Mouse (Mus musculus) regulatory T cell (primary cell): ENCODE results near the gene Wt1.

ENCODE experiments used
- in situ Hi-C: fragments of 300-600 bp; cut with MboI, MseI; formaldehyde crosslinking; loops from one replicate; pipeline ENCODE4 v1.15.1; 2025; ENCODE audit warnings: high pct_unique_total_duplicates

Gene Wt1

GRCm38 (mm10) chr2:105126691-105127530, 582 bp downstream of the Wt1 start:
- in situ Hi-C loops, result no loop called here

- in situ Hi-C loops, result no loop called here
Observed at GRCm38 (mm10) chr2:105127531-105128480, 1.5 kb downstream of the Wt1 start.

DNA sequence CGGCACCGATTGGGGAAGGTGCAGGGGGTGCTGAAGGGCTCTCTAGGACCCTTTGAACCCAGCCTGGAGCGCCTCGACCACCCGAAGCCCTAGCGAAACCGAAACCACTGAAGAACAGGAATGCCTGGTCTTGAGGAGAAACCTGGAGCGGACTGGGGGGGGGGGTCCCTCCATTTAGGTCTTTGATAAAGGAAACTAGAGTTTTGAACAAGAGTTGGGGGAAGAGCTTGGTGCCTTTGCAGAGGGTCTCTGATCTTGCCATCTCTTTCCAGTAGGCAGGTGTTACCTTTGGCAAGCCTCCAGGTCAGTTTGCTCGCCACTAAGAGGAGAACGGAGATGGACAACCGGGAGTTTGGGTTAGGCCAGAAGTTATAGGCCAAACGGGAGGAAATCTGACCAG, 2.2 kb downstream of the Wt1 start:
- in situ Hi-C loops, result no loop called here

DNA sequence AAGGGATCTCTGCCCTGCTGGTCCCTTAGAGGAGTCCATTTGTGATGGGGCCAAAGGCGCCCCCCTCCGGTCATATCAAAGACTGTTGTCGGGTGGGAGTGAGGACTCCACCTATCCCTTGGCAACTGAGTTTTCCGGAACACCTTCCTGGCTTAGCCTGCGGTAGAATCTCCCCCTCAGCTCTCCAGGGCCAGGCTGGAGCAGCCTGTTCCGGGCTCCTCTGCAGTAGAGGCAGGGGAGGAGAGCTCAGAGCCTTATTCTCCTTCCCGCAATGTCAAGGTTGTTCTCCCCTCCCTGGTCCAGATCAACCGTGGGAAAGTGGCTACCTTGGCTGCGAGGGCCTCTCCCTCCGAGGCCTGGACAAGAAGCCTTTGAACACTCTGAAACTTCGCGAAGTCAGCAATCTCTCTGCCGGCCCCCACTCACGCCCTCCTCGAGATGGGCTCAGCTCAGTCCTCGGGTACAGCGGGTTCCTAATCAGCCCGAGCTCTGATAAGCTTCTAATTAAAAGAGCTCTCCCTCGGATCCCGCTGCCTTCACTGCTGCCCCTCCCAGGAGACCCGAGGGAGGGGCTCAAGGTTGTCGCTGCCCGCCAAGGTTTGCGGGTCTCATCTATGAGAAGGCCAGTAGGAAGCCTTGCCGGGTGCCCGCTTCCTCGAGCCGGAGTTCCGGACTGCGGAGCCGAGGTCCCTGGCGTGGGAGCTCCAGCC, 4.2 kb downstream of the Wt1 start:
- in situ Hi-C loops, result no loop called here

DNA sequence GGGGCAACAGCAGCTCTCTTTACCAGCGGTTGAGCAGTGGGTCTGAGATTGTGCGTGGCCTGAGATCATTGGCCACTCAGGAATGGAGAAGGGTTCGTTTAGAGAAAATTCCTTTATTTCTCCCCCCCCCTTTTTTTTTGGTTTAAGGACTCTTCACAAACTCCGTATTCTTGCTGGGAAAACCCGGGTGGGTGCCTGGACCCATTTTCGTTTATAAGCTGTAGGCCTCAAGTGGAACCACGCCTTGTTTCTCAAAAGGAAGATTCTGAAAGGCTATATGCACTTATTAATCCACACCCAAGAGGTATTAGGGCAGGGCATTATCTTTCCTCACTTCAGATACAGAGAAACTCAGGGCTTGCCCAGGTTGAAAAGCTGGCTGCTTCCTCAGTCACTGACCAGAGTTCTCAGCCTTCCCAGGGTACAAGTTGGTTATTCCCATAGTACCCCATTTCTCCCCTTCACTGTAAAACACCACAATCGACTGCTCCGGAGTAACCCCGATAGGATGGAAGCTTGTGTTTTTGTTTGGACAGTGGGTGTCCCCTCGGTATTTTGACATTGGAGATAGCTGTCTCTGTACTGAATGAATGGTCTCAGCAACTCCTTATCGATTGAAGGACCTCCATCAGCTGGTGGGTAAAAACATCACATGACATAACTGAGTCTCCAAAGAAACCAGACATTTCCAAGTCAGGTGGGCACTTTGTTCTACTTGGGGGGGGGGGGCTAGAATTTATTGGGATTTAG, 4.9 kb downstream of the Wt1 start:
- in situ Hi-C loops, result no loop called here

DNA sequence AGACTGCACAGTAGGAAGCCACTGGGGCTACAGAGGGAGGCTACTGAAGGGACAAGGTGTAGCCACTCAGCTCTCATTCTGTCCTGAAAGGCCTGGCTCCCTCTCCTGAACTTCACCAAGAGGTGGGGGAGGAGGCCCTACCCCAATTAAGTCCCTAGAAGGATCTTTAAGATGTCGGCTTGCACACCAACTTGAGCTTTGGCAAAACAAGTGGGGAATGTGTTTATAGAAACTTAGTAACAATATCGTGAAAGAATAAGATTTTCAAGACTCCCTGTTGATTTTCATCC, 5.4 kb downstream of the Wt1 start:
- in situ Hi-C loops, result no loop called here

- in situ Hi-C loops, result no loop called here
Observed at GRCm38 (mm10) chr2:105132300-105132699, 6.0 kb downstream of the Wt1 start.

- in situ Hi-C loops, result no loop called here
Observed at GRCm38 (mm10) chr2:105132933-105133795, 6.8 kb downstream of the Wt1 start.

- in situ Hi-C loops, result no loop called here
Observed at GRCm38 (mm10) chr2:105134296-105134695, 8.0 kb downstream of the Wt1 start.

DNA sequence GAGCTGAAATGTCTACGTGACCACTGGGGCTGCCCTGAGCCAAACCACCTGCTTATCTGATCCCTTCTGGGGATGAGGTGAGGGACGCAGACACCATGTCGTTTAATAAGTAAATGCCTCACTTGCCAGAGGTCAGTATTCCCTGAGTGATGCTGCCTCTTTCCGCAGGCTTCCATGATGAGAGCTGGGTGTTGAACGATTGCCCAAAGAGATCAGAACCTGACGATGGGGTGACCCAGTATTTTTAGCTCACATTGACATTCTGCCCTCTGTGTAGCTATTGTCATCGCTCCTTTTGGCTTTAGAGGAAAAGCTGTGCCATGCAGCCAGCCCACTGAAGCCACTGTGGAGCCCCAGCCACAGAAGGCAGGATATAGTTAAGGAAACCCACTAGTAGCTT, 13.1 kb downstream of the Wt1 start:
- in situ Hi-C loops, result no loop called here

- in situ Hi-C loops, result no loop called here
Observed at GRCm38 (mm10) chr2:105141371-105141770, 15.0 kb downstream of the Wt1 start.

- in situ Hi-C loops, result no loop called here
Observed at GRCm38 (mm10) chr2:105143731-105144130, 17.4 kb downstream of the Wt1 start.

DNA sequence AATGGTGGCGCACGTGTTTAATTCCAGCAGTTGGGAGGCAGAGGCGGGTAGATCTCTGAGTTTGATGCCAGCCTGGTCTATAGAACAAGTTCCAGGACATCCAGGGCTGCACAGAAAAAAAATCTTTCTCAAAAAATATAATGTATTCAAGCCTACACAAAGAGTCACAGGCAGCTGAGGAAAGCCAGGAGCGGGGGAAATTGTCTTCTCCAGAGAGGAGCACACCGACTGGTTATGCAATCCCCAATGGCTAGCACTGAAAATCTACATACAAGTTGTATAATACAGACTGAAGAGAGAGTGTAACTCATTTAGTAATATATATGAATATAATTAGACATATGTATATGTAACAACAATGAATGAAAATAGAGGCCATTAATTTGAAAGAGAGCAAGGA, 25.2 kb downstream of the Wt1 start:
- in situ Hi-C loops, result no loop called here

GRCm38 (mm10) chr2:105153046-105153445, 26.7 kb downstream of the Wt1 start:
- in situ Hi-C loops, result no loop called here

GRCm38 (mm10) chr2:105160949-105161348, 34.6 kb downstream of the Wt1 start:
- in situ Hi-C loops, result no loop called here

DNA sequence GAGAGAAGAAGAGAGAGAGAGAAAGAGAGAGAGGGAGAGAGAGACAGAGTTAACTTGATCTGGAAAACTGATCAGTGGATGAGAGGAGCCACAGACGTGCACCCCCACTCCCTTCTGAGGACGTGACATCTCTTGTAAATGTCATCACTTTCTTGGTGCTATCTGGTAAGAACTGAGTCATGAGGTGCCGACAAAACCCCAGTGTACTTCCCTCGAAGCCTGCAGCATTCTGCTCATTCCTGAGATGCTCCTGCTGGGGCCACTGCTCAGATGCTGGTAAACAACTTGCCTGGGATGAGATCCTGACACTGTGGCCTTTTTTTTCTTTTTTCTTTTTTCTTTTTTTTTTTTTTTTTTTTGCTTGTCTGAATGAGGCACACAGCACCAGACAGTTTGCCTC, 36.4 kb downstream of the Wt1 start:
- in situ Hi-C loops, result no loop called here

GRCm38 (mm10) chr2:105168137-105168536, 41.8 kb downstream of the Wt1 start:
- in situ Hi-C loops, result no loop called here

- in situ Hi-C loops, result no loop called here
Observed at GRCm38 (mm10) chr2:105174254-105174653, 47.9 kb downstream of the Wt1 start.

DNA sequence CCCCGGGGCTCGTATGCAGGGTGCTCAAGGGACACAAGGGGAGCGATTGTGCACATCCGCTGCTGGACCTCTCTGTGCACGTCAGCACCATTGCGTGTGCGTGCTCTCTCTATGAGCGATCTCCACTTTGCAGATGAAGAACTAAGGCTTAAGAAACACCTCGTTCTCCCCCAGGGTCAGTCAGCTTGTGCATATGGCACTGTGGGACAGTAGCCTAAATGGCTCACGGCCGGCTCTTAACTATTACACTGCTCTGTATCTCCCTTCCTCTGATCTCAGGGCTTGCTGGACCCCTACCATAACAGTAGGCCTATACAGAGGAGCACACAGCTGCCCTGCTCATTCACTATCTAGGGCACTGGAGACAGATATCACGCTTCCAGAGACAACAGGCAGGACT, 52.5 kb downstream of the Wt1 start:
- in situ Hi-C loops, result no loop called here

- in situ Hi-C loops, result no loop called here
Observed at GRCm38 (mm10) chr2:105182501-105182900, 56.2 kb downstream of the Wt1 start.

DNA sequence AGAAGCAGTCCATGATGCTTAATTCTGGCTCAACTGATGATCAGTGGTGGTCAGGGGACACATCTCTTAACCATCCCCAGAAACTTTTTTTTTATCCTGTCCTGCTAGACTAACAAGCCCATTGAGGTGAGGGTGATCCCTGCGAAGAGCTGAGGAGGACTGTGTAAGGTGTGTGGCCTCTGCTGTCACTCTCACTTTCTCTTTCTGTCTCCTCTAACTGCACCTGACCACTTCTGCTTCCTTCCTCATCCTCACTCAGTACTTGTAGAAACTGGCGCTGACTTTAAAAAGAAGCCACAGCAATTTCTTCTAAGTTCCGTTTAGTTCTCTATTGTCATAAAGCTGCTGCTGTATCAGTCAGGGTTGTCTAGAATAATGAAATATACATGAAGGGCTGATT, 58.8 kb downstream of the Wt1 start:
- in situ Hi-C loops, result no loop called here
